Mouse (Mus musculus) duodenum, adult 2 months (tissue): ENCODE measurements around the gene Cul5. TPM values are rescaled to one million over a fixed set of nuclear protein-coding genes. Genes with fewer than 3 reads are reported as not detected.

Source experiments
- polyA plus RNA-seq: library from polyadenylated mRNA; depleted of rRNA; stranded (reverse); fragments of >200 nt; gene quantifications from 2 replicates; pipeline ENCODE4 v1.2.3, GENCODE M21; 2012; ENCODE audit warnings: low replicate concordance; rRNA removed

Gene Cul5
- polyA plus RNA-seq, result 0.98 and 2.2 TPM in 2 replicates

GRCm38 (mm10) chr9:53669680-53670219, at the start of gene Cul5:
Cul5 (minus strand) TSS chr9:53670014.

GRCm38 (mm10) chr9:53705992-53706696, 36.3 kb upstream of the Cul5 start, which contains the start of gene Rab39:
Rab39 (minus strand) TSS chr9:53706232.

DNA sequence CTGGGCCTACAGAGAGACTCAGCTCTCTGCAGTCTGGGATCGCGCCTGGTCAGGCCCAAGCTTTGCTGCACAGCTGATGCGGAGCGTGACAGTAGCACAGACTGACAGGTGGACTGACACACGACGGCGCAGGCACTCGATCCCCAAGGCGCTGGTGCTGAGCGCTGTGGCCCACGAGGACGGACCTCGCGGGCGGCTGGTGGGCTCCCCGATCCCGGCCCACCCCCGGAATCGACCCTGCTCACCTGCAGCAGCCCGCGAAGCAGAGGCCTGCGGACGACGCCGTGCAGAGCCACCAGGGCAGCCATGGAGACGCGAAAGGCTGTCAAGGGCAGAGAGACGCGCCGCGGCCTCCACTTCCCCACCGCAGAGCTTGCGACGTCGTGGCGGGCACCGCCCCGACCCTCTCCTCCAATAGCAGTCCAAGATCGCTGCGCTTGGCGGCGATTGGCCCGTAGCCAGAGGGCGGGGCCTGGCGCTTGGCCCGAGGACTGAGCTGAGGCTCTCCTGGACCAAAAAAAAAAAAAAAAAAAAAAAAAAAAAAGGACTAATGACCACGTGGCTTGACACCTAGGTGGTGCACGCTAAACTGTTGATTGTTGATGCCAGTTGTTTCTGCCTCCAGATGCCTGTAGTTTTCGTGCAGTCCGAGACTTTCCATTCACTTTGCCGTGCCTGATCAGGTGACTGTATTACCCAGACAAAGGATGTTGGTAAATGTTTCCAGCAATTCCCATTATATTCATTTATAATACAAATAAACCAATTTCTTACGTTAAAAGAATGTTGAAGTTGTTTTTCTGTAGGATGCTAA, 59.6 kb downstream of the Cul5 start, which contains the start of gene Acat1:
Gene Acat1 (minus strand): TSS at position 415 of the 814 bp plus-strand sequence.

Other genes with a start within 250 kb of the Cul5 start
- gene Atm, start 133.3 kb downstream of the Cul5 start, polyA plus RNA-seq, result 0.01 and 0.21 TPM in 2 replicates
- gene Npat, start 133.0 kb downstream of the Cul5 start, polyA plus RNA-seq, result 0.12 and 0.42 TPM in 2 replicates
- gene Acat1, start 59.6 kb downstream of the Cul5 start, polyA plus RNA-seq, result 15.3 and 16.1 TPM in 2 replicates
- gene Rab39, start 36.2 kb upstream of the Cul5 start, polyA plus RNA-seq, result 0.04 TPM in 1 of 2 replicates, not detected in the other
- gene Slc35f2, start 101.5 kb upstream of the Cul5 start, polyA plus RNA-seq, result 27.9 and 29.0 TPM in 2 replicates
- gene Sln, start 180.2 kb upstream of the Cul5 start, polyA plus RNA-seq, result 0.14 TPM in 1 of 2 replicates, not detected in the other